8 mouse cellular contexts compared by ENCODE assay signal in the genomic region with DNA sequence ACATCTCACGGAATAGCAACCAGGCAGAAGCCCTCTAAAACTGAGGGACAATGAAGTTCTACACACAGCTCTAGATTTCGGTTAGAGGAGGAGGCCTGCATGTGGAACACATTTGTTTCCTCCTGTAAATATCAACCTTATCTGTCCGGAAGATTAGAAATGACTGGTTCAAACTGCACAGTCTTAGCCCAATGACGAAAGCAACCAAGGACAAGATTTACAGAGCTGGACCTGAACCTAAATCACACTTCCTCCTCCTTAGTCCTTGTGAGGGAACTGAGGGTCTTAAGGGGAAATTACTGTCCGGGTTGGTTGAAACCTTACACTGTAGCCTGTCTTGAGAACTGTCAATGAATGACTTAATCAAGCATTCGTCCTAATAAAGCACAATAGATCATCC. TPM values are rescaled to one million over a fixed set of nuclear protein-coding genes. Genes with fewer than 3 reads are reported as not detected.
DNase-seq lines count a peak whose midpoint lies in the region; ATAC-seq and TF ChIP-seq lines count a peak whose summit lies in the region.

No protein-coding gene starts in this region.

- no peaks in the 10 kb centered on the region for H3K9me3 ChIP-seq in embryonic facial prominence, embryonic 15.5 days (replicated peaks)
- H3K9me3 ChIP-seq in limb, embryonic 11.5 days (ENCODE audit: control insufficient read depth, low read length): no peaks in the 10 kb centered on the region

- peak overlapping the region; percentile 91; the same call in 1 of the 2 replicates for H3K27ac ChIP-seq in left cerebral cortex, adult 2 months
- H3K27ac ChIP-seq in embryonic facial prominence, embryonic 15.5 days (replicated peaks): peak overlapping the region; percentile 93
- H3K27ac ChIP-seq in limb, embryonic 11.5 days (replicated peaks; ENCODE audit: low read depth, low read length): no peak overlapping the region
- no peak overlapping the region for H3K27ac ChIP-seq in olfactory bulb, adult 2 months (ENCODE audit: insufficient read depth, low read depth, low read length)

- intact Hi-C loops in left cerebral cortex, adult 2 months (cut with DNase I): loop anchor here (2.0 kb wide), 1 partner anchor 43 kb away; no protein-coding TSS in a partner anchor
- intact Hi-C loops in left cerebral cortex, postnatal 4 days (cut with DNase I): no loop called here

- 17% methylated on average over 6 of the region's 6 CpGs for whole genome bisulfite sequencing in embryonic facial prominence, embryonic 15.5 days
- WGBS in limb, embryonic 11.5 days: 48% methylated on average over 6 of the region's 6 CpGs
- 10% methylated on average over 6 of the region's 6 CpGs for WGBS in olfactory bulb, adult 2 months

- H3K4me2 ChIP-seq in embryonic facial prominence, embryonic 15.5 days (replicated peaks): peak overlapping the region; percentile 79
- H3K4me2 ChIP-seq in limb, embryonic 11.5 days (ENCODE audit: low read depth, severe bottlenecking): peak overlapping the region; percentile 75

- H3K36me3 ChIP-seq in embryonic facial prominence, embryonic 15.5 days: no peaks in the 10 kb centered on the region
- H3K36me3 ChIP-seq in limb, embryonic 11.5 days (ENCODE audit: control insufficient read depth, insufficient read depth, low read length): no peaks in the 10 kb centered on the region

- peak overlapping the region; percentile 33; the same call in 1 of the 2 replicates for H3K9ac ChIP-seq in embryonic facial prominence, embryonic 15.5 days
- H3K9ac ChIP-seq in limb, embryonic 11.5 days (ENCODE audit: low read length): no peak overlapping the region

- peak overlapping the region; percentile 65 for H3K4me3 ChIP-seq in left cerebral cortex, adult 2 months
- H3K4me3 ChIP-seq in embryonic facial prominence, embryonic 15.5 days (replicated peaks): peak overlapping the region; percentile 99
- H3K4me3 ChIP-seq in limb, embryonic 11.5 days (ENCODE audit: low read depth, low read length): peak overlapping the region; percentile 82
- H3K4me3 ChIP-seq in olfactory bulb, adult 2 months (ENCODE audit: insufficient read depth, low read depth, low read length): peak overlapping the region; percentile 31

- TF ChIP-seq CTCF in left cerebral cortex, adult 2 months (IDR thresholded peaks at IDR 0.05): no peak
- TF ChIP-seq CTCF in olfactory bulb, adult 2 months (IDR thresholded peaks at IDR 0.05; ENCODE audit: insufficient read depth, low read depth, low read length): no peak

- no peak for ATAC-seq in embryonic facial prominence, embryonic 15.5 days (ENCODE audit: insufficient number of reproducible peaks, low FRiP score, low TSS enrichment, low read depth)
- ATAC-seq in limb, embryonic 11.5 days (ENCODE audit: insufficient number of reproducible peaks, low FRiP score, low TSS enrichment, low read depth): no peak

- H3K27me3 ChIP-seq in embryonic facial prominence, embryonic 15.5 days: no peaks in the 10 kb centered on the region
- no peaks in the 10 kb centered on the region for H3K27me3 ChIP-seq in limb, embryonic 11.5 days (ENCODE audit: control insufficient read depth, insufficient read depth, low read length)

- no peak for DNase-seq in left cerebral cortex, adult 2 months (ENCODE audit: extremely low spot score in 1 of 2, low spot score in 2 of 2)
- DNase-seq in left cerebral cortex, postnatal 4 days: no peak
- DNase-seq in limb, embryonic 11.5 days (ENCODE audit: low spot score): no peak
- no peak for DNase-seq in cerebellum, postnatal 4 days (ENCODE audit: low spot score in 2 of 2)
- DNase-seq in cerebellum, postnatal 14 days: no peak
- no peak for DNase-seq in MN1 (ENCODE audit: low spot score)

- peaks cover 41% of the 10 kb centered on the region for H3K4me1 ChIP-seq in embryonic facial prominence, embryonic 15.5 days
- peaks cover 7% of the 10 kb centered on the region for H3K4me1 ChIP-seq in limb, embryonic 11.5 days (ENCODE audit: control insufficient read depth, insufficient read depth, low read length)
- peaks cover 11% of the 10 kb centered on the region for H3K4me1 ChIP-seq in olfactory bulb, adult 2 months (ENCODE audit: control insufficient read depth, insufficient read depth, low read length)

- no peak for TF ChIP-seq POLR2A in olfactory bulb, adult 2 months (IDR thresholded peaks at IDR 0.05; ENCODE audit: insufficient read depth, low read depth, low read length)

RNA-seq across cellular contexts. Expression of gene Cdc42bpb, which starts 1.5 kb away (rescaled TPM):
- 100 to 1,000 TPM; 137 to 142 TPM for total RNA-seq in left cerebral cortex, adult 2 months (2021)
- total RNA-seq in left cerebral cortex, postnatal 4 days (2021): 100 to 1,000 TPM; 153 to 168 TPM
- 33.2 and 36.1 TPM in 2 replicates for polyA plus RNA-seq in embryonic facial prominence, embryonic 15.5 days (2015; fragmentation: Nextera tagmentation; extraction: Ambion mirVana)
- polyA plus RNA-seq in limb, embryonic 11.5 days (2014; fragmentation: Nextera tagmentation; extraction: Ambion mirVana): 30.4 and 30.9 TPM in 2 replicates
- not detected in 2 replicates for polyA plus RNA-seq in olfactory bulb, adult 2 months (2012; ENCODE audit: insufficient read depth, insufficient read length, low replicate concordance, missing spikeins)

RNA-seq across cellular contexts. Expression of gene Lbhd2, which starts 30.6 kb away (rescaled TPM):
- total RNA-seq in left cerebral cortex, adult 2 months (2021): 1 to 10 TPM; 1.3 to 2.8 TPM
- 1 to 10 TPM; 1.4 to 4.0 TPM for total RNA-seq in left cerebral cortex, postnatal 4 days (2021)
- 3.7 and 5.0 TPM in 2 replicates for polyA plus RNA-seq in embryonic facial prominence, embryonic 15.5 days (2015; fragmentation: Nextera tagmentation; extraction: Ambion mirVana)
- polyA plus RNA-seq in limb, embryonic 11.5 days (2014; fragmentation: Nextera tagmentation; extraction: Ambion mirVana): 0.63 TPM in 1 of 2 replicates, not detected in the other
- not detected in 2 replicates for polyA plus RNA-seq in olfactory bulb, adult 2 months (2012; ENCODE audit: insufficient read depth, insufficient read length, low replicate concordance, missing spikeins)

RNA-seq across cellular contexts. Expression of gene Exoc3l4, which starts 40.8 kb away (rescaled TPM):
- total RNA-seq in left cerebral cortex, adult 2 months (2021): under 1 TPM; 0.54 to 0.96 TPM
- total RNA-seq in left cerebral cortex, postnatal 4 days (2021): 1 to 10 TPM in 1 of 2 experiments, under 1 TPM in 1; 0.62 to 1.6 TPM
- 10.6 and 11.1 TPM in 2 replicates for polyA plus RNA-seq in embryonic facial prominence, embryonic 15.5 days (2015; fragmentation: Nextera tagmentation; extraction: Ambion mirVana)
- polyA plus RNA-seq in limb, embryonic 11.5 days (2014; fragmentation: Nextera tagmentation; extraction: Ambion mirVana): 4.1 TPM in 2 replicates
- not detected in 2 replicates for polyA plus RNA-seq in olfactory bulb, adult 2 months (2012; ENCODE audit: insufficient read depth, insufficient read length, low replicate concordance, missing spikeins)

Comparison
In these comparisons a context has a peak if more than half of its experiments do, and no peak if none do; other contexts are left out.
1. H3K27ac ChIP-seq: peak in left cerebral cortex, adult 2 months (single experiment) and embryonic facial prominence, embryonic 15.5 days (single experiment); none in limb, embryonic 11.5 days (single experiment) and olfactory bulb, adult 2 months (single experiment).
2. H3K4me3 ChIP-seq: peak in every context shown above with its lines; median percentile 99 in embryonic facial prominence, embryonic 15.5 days; 82 in limb, embryonic 11.5 days; 65 in left cerebral cortex, adult 2 months; 31 in olfactory bulb, adult 2 months.